Mouse (Mus musculus) stomach, embryonic 14.5 days (tissue): ENCODE measurements around the gene Celf6. TPM values are rescaled to one million over a fixed set of nuclear protein-coding genes. Genes with fewer than 3 reads are reported as not detected.
A peak's percentile ranks its signal among the peaks of the same experiment; 100 is the strongest.

Source experiments
- ATAC-seq: fragments of 200-750 bp; cut with Nextera tagmentation; 2 replicates; pipeline ENCODE4 v1.8.0; 2017; ENCODE audit warnings: low read depth, moderate TSS enrichment; ENCODE audit not compliant: insufficient number of reproducible peaks, insufficient read depth, low FRiP score
- H3K27ac ChIP-seq: fragments of 300-500 bp; sonication (generic); 2 replicates; pipeline ENCODE4 v1.5.1; 2014; ENCODE audit warnings: mild to moderate bottlenecking, low read length, moderate library complexity, mixed read lengths
- H3K27me3 ChIP-seq: fragments of 300-500 bp; sonication (generic); 2 replicates; pipeline ENCODE4 v1.6.1; 2014; ENCODE audit warnings: low read length, control low read depth, mixed read lengths; ENCODE audit not compliant: control insufficient read depth, insufficient read depth
- H3K36me3 ChIP-seq: fragments of 300-500 bp; sonication (generic); 2 replicates; pipeline ENCODE4 v1.6.1; 2014; ENCODE audit warnings: mild to moderate bottlenecking, control low read depth, low read length, moderate library complexity, mixed read lengths; ENCODE audit not compliant: control insufficient read depth, insufficient read depth
- H3K4me1 ChIP-seq: fragments of 300-500 bp; sonication (generic); 2 replicates; pipeline ENCODE4 v1.6.1; 2014; ENCODE audit warnings: low read length, control low read depth, mixed read lengths; ENCODE audit not compliant: control insufficient read depth, insufficient read depth
- H3K4me2 ChIP-seq: fragments of 300-500 bp; sonication (generic); replicated peaks from 2 replicates; pipeline ENCODE4 v1.6.1; 2014; ENCODE audit warnings: low read depth, low read length, control low read depth
- H3K4me3 ChIP-seq: fragments of 300-500 bp; sonication (generic); 2 replicates; pipeline ENCODE4 v1.5.1; 2014; ENCODE audit warnings: low read depth, low read length, control low read depth
- H3K9ac ChIP-seq: fragments of 300-500 bp; sonication (generic); replicated peaks from 2 replicates; pipeline ENCODE4 v1.6.1; 2014; ENCODE audit warnings: low read depth, mild to moderate bottlenecking, control low read depth, low read length, moderate library complexity, mixed read lengths
- H3K9me3 ChIP-seq: fragments of 300-500 bp; sonication (generic); 2 replicates; pipeline ENCODE4 v1.6.1; 2016; ENCODE audit warnings: low read depth, low read length, control low read depth; ENCODE audit not compliant: control insufficient read depth
- WGBS: fragments of 180-500 bp; shearing (Covaris S2); extraction: QIAGEN DNeasy Blood & Tissue Kit; methylation state at CpG from one replicate; pipeline ENCODE4 v1.1.7; 2014; 5-methylcytosine and 5-hydroxymethylcytosine counted together
- polyA plus RNA-seq: library from polyadenylated mRNA; unstranded; fragments of >200 nt; fragmentation: Nextera tagmentation; extraction: Ambion mirVana; gene quantifications from 2 replicates; pipeline ENCODE4 v1.2.1, GENCODE M21; 2014

Celf6 gene
- polyA plus RNA-seq, 1 experiment from 2014 or later = 4.0 TPM

- H3K4me2 ChIP-seq = no peak overlapping the region
- 75% methylated on average over 10 of the region's 10 CpGs for WGBS
- no peak for ATAC-seq
- H3K4me3 ChIP-seq = no peak overlapping the region
- no peaks in the 10 kb centered on the region for H3K27me3 ChIP-seq
- no peaks in the 10 kb centered on the region for H3K9me3 ChIP-seq
- no peak overlapping the region for H3K27ac ChIP-seq
- H3K36me3 ChIP-seq = no peaks in the 10 kb centered on the region
- H3K9ac ChIP-seq = no peak overlapping the region
- H3K4me1 ChIP-seq = no peaks in the 10 kb centered on the region
Measured at GRCm38 (mm10) chr9:59589703-59590439, 12.2 kb downstream of the Celf6 start.

- Histone ChIP-seq H3K4me1 (no peaks in the 10 kb centered on the region), H3K4me3 (no peak overlapping the region), H3K9me3 (no peaks in the 10 kb centered on the region), H3K36me3 (no peaks in the 10 kb centered on the region), H3K27ac (no peak overlapping the region), H3K9ac (no peak overlapping the region), H3K27me3 (no peaks in the 10 kb centered on the region), H3K4me2 (no peak overlapping the region)
- WGBS = 67% methylated on average over 8 of the region's 8 CpGs
- ATAC-seq = no peak
Measured at GRCm38 (mm10) chr9:59601661-59602060, 23.9 kb downstream of the Celf6 start.

- Histone ChIP-seq H3K9ac (no peak overlapping the region), H3K36me3 (no peaks in the 10 kb centered on the region), H3K27me3 (no peaks in the 10 kb centered on the region), H3K9me3 (no peaks in the 10 kb centered on the region), H3K4me1 (no peaks in the 10 kb centered on the region), H3K4me3 (no peak overlapping the region), H3K27ac (no peak overlapping the region), H3K4me2 (no peak overlapping the region)
- no peak for ATAC-seq
- WGBS = 54% methylated on average over 6 of the region's 6 CpGs
Measured at GRCm38 (mm10) chr9:59605967-59606366, 28.2 kb downstream of the Celf6 start.

GRCm38 (mm10) chr9:59610950-59611349, 33.2 kb downstream of the Celf6 start:
- Histone ChIP-seq H3K36me3 (no peaks in the 10 kb centered on the region), H3K27ac (no peak overlapping the region), H3K4me3 (no peak overlapping the region), H3K27me3 (no peaks in the 10 kb centered on the region), H3K4me1 (no peaks in the 10 kb centered on the region), H3K9me3 (no peaks in the 10 kb centered on the region), H3K9ac (no peak overlapping the region), H3K4me2 (no peak overlapping the region)
- ATAC-seq = no peak
- WGBS = 87% methylated on average over 2 of the region's 2 CpGs

- H3K4me2 ChIP-seq = no peak overlapping the region
- no peak overlapping the region for H3K27ac ChIP-seq
- no peaks in the 10 kb centered on the region for H3K36me3 ChIP-seq
- WGBS = 76% methylated on average over 2 of the region's 2 CpGs
- no peak overlapping the region for H3K4me3 ChIP-seq
- H3K9me3 ChIP-seq = no peaks in the 10 kb centered on the region
- H3K4me1 ChIP-seq = peaks cover 7% of the 10 kb centered on the region; the same call in 1 of the 2 replicates
- H3K27me3 ChIP-seq = no peaks in the 10 kb centered on the region
- no peak overlapping the region for H3K9ac ChIP-seq
- ATAC-seq = no peak
Measured at GRCm38 (mm10) chr9:59615797-59616196, 38.1 kb downstream of the Celf6 start.

- Histone ChIP-seq H3K9ac (peak within 1 kb of the TSS; percentile 64), H3K36me3 (no peaks in the 10 kb centered on the region), H3K27me3 (no peaks in the 10 kb centered on the region), H3K4me3 (peak within 1 kb of the TSS; percentile 80), H3K9me3 (no peaks in the 10 kb centered on the region), H3K4me2 (peak within 1 kb of the TSS; percentile 66), H3K4me1 (peaks cover 7% of the 10 kb centered on the region; the same call in 1 of the 2 replicates), H3K27ac (peak within 1 kb of the TSS; percentile 86)
- ATAC-seq = peak; percentile 100
- WGBS = under 1% methylated on average over 36 of the region's 36 CpGs
Measured at GRCm38 (mm10) chr9:59616622-59617306, 39.0 kb downstream of the Celf6 start, which contains the start of gene Parp6. Parp6 (plus strand) TSS chr9:59617284.

- H3K27me3 ChIP-seq = no peaks in the 10 kb centered on the region
Measured at GRCm38 (mm10) chr9:59617307-59617973, 39.7 kb downstream of the Celf6 start.

GRCm38 (mm10) chr9:59638372-59638771, 60.7 kb downstream of the Celf6 start:
- Histone ChIP-seq H3K4me1 (no peaks in the 10 kb centered on the region), H3K9ac (no peak overlapping the region), H3K36me3 (peaks cover 52% of the 10 kb centered on the region), H3K9me3 (no peaks in the 10 kb centered on the region), H3K27ac (no peak overlapping the region), H3K27me3 (no peaks in the 10 kb centered on the region), H3K4me2 (no peak overlapping the region), H3K4me3 (no peak overlapping the region)
- WGBS = 94% methylated on average over 1 of the region's 1 CpGs
- ATAC-seq = no peak

More at GRCm38 (mm10) chr9:59617307-59617973, 39.7 kb downstream of the Celf6 start:
- no peak for ATAC-seq
- Histone ChIP-seq H3K4me2 (peak overlapping the region; percentile 53), H3K4me3 (peak overlapping the region; percentile 80), H3K36me3 (peaks cover 6% of the 10 kb centered on the region), H3K27ac (peak overlapping the region; percentile 86), H3K9ac (peak overlapping the region; percentile 64), H3K4me1 (peaks cover 7% of the 10 kb centered on the region; the same call in 1 of the 2 replicates), H3K9me3 (no peaks in the 10 kb centered on the region)
- WGBS = under 1% methylated on average over 58 of the region's 58 CpGs
